Mouse (Mus musculus) kidney, embryonic 15.5 days (tissue): Measurements from ENCODE around the gene Lmo4. TPM values are rescaled to one million over a fixed set of nuclear protein-coding genes. Genes with fewer than 3 reads are reported as not detected.

Experiments
- ATAC-seq: fragments of 200-750 bp; cut with Nextera tagmentation; replicated peaks from 2 replicates; pipeline ENCODE4 v1.8.0; 2017; ENCODE audit warnings: moderate TSS enrichment; ENCODE audit not compliant: low FRiP score
- H3K27ac ChIP-seq: fragments of 300-500 bp; sonication (generic); 2 replicates; pipeline ENCODE4 v1.5.1; 2015; ENCODE audit warnings: mild to moderate bottlenecking, inconsistent platforms
- H3K27me3 ChIP-seq: fragments of 300-500 bp; sonication (generic); 2 replicates; pipeline ENCODE4 v1.6.1; 2015; ENCODE audit warnings: inconsistent platforms
- H3K36me3 ChIP-seq: fragments of 300-500 bp; sonication (generic); 2 replicates; pipeline ENCODE4 v1.6.1; 2015; ENCODE audit warnings: inconsistent platforms
- H3K4me1 ChIP-seq: fragments of 300-500 bp; sonication (generic); 2 replicates; pipeline ENCODE4 v1.6.1; 2015; ENCODE audit warnings: inconsistent platforms
- H3K4me2 ChIP-seq: fragments of 300-500 bp; sonication (generic); 2 replicates; pipeline ENCODE4 v1.6.1; 2015; ENCODE audit warnings: moderate library complexity, mild to moderate bottlenecking, inconsistent platforms
- H3K4me3 ChIP-seq: fragments of 300-500 bp; sonication (generic); replicated peaks from 2 replicates; pipeline ENCODE4 v1.5.1; 2015; ENCODE audit warnings: mild to moderate bottlenecking, inconsistent platforms
- H3K9ac ChIP-seq: fragments of 300-500 bp; sonication (generic); 2 replicates; pipeline ENCODE4 v1.6.1; 2015; ENCODE audit warnings: mild to moderate bottlenecking, inconsistent platforms
- H3K9me3 ChIP-seq: fragments of 300-500 bp; sonication (generic); replicated peaks from 2 replicates; pipeline ENCODE4 v1.6.1; 2016; ENCODE audit warnings: inconsistent platforms
- WGBS: fragments of 180-500 bp; shearing (Covaris S2); methylation state at CpG from one replicate; pipeline ENCODE4 v1.1.7; 2015; ENCODE audit warnings: mixed read lengths; 5-methylcytosine and 5-hydroxymethylcytosine counted together
- polyA plus RNA-seq: library from polyadenylated mRNA; unstranded; fragments of >200 nt; fragmentation: Nextera tagmentation; extraction: Ambion mirVana; gene quantifications from 2 replicates; pipeline ENCODE4 v1.2.1, GENCODE M21; 2015

The Lmo4 gene
- polyA plus RNA-seq, 1 experiment from 2014 or later = 58.6 TPM

DNA sequence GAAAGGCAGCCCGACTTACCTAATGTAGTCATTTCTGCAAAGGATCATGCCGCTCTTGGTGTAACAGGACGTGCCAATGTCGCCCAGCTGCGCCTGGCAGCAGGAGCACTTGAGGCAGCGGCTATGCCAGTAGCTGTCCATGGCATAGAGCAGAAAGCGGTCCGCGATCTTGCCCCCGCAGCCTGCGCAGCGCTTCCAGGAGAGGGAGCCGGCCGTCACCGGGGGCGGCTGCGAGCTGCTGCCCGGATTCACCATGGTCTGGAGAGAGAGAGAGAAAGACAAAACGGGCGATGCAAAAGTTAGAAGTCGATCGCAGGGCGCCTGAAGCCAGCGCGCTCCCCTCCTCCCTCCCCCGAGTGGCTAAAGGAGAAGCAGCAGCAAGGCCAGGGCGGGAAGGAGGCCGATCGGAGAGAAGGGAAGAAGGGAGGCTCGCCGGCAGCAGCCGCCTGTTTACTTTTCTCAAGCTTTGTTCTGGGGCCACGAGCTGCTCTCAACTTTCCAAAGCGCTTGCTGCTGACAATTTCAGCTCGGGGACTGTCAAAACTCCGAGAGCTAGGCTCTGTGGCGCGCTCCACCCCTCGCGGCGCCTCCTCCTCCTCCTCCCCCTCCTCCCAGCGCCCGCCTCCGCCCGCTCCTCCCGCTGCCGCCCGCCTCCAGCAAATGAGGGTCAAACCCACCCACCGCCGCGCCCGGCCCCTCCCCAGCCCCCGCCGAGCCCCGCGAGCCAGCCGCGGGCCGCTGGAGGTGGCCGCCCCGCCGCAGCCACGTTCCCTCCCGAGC is 3.0 kb downstream of the Lmo4 start:
- H3K4me1 ChIP-seq = peaks cover 54% of the 10 kb centered on the region
- peak overlapping the region; percentile 82 for H3K4me2 ChIP-seq
- under 1% methylated on average over 60 of the region's 64 CpGs for WGBS
- peak overlapping the region; percentile 83 for H3K9ac ChIP-seq
- ATAC-seq = peak; percentile 54
- peaks cover 18% of the 10 kb centered on the region for H3K36me3 ChIP-seq
- peak overlapping the region; percentile 99 for H3K27ac ChIP-seq
- no peaks in the 10 kb centered on the region for H3K9me3 ChIP-seq
- no peaks in the 10 kb centered on the region for H3K27me3 ChIP-seq
- H3K4me3 ChIP-seq = peak overlapping the region; percentile 81

DNA sequence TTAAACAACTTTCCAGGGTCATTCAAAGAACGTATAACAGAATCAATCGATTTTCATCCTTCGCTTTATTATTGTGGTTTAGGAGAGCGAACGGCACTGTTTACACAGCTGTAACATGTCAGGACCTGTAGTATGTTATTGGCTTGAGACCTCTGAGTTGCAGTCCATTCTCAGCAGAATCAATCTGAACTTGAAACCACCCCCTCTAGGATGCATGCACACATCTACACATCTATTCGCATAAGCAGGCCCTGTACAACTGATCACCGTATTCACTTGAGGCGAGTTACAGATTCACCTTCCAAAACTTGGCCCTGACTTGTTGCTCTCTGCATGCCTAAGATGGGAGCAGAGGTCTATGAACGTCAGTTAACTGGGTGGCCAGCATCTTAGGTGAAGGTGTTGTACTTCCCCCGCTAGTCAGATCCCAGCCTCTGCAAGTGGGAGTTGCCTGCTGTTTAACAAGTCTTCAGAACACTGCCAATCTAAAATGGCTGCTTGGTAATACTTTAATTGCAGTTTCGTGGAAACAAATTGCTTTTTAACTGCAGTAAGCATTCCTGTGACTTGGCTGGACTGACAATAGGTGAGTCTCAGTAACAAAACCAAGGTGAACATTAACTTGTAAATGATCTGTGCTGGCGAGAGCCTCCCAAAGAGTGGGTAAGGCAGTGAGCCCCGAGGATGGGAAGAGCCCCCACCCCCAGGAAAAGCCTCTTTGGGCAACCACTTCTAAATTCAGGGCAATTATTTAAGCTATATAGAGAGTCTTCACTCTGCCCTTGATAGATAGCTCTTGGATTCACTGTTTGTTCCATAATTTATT is 19.5 kb downstream of the Lmo4 start:
- no peak overlapping the region for H3K4me3 ChIP-seq
- H3K27ac ChIP-seq = peak overlapping the region; percentile 59
- WGBS = 46% methylated on average over 13 of the region's 13 CpGs
- no peaks in the 10 kb centered on the region for H3K27me3 ChIP-seq
- no peak overlapping the region for H3K9ac ChIP-seq
- H3K4me1 ChIP-seq = peaks cover 10% of the 10 kb centered on the region
- peaks cover 34% of the 10 kb centered on the region for H3K36me3 ChIP-seq
- ATAC-seq = peak; percentile 85
- H3K9me3 ChIP-seq = no peaks in the 10 kb centered on the region
- H3K4me2 ChIP-seq = 0 out of 2 replicates have a peak overlapping the region, but pooled peaks have one; percentile 0

DNA sequence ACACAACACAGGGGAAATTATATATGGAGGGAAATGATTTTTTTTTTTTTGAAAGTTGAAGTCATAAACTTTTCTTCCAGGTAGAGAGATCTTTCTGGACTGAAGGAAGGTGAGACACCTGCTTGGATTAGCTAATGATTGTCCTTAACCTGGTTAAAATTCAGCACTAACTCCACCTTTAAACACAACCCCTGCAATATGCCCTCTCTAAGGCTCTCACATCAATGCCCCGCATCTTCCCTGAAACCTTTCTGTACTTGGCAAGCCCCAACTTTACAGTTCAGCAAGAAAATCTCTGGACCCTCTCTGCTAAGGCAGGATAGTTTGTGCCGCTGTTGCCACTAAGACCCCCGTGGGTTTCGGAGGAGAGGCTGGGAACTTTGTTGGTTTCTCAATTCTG is 20.1 kb downstream of the Lmo4 start:
- Histone ChIP-seq H3K4me1 (peaks cover 10% of the 10 kb centered on the region), H3K4me2 (0 out of 2 replicates have a peak overlapping the region, but pooled peaks have one; percentile 0), H3K9ac (no peak overlapping the region), H3K4me3 (no peak overlapping the region), H3K27ac (peak overlapping the region; percentile 59), H3K36me3 (peaks cover 28% of the 10 kb centered on the region), H3K27me3 (no peaks in the 10 kb centered on the region), H3K9me3 (no peaks in the 10 kb centered on the region)
- WGBS = 70% methylated on average over 4 of the region's 4 CpGs
- no peak; the same call in 1 of the 2 replicates for ATAC-seq

DNA sequence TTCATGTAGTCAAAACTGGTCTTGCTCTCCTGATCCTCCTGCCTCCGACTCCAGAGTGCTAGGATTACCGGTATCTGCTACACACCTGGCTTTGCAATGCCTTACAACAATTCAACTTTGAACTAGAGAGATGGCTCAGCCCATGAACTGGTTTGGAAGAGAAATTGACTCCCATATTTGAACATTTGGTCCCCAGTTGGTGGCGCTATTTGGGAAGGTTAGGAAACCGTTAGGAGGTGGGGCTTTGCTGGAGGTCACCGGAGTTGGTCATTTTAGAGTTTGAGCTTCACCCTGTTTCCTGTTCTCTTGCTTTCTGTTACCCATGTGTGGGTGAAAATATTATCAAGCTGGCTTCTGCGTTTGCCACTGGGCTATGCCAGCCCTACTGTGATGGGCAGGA is 22.8 kb downstream of the Lmo4 start:
- H3K27me3 ChIP-seq = no peaks in the 10 kb centered on the region
- no peak overlapping the region for H3K4me2 ChIP-seq
- no peak for ATAC-seq
- peaks cover 3% of the 10 kb centered on the region for H3K36me3 ChIP-seq
- H3K9me3 ChIP-seq = no peaks in the 10 kb centered on the region
- WGBS = 77% methylated on average over 6 of the region's 6 CpGs
- no peak overlapping the region for H3K4me3 ChIP-seq
- no peak overlapping the region for H3K9ac ChIP-seq
- H3K27ac ChIP-seq = no peak overlapping the region
- H3K4me1 ChIP-seq = peaks cover 10% of the 10 kb centered on the region

DNA sequence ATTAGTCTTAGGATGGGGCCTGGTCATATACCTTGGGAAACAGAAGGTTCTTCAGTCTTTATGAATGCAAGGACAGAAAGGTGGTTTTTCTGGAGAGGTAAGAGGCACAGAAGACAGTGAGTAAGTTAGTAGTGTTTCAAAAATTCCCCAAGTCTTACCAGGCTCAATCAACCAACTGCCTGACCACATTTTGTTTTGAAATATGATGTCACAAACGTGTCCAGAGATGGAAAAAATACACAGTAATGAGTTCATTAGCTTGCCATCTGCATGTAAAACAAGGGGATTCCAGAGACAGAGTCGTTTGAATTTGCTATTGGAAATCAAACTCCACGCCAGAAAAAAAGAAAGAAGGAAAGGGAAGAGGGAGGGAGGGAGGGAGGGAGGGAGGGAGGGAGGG is 26.1 kb downstream of the Lmo4 start:
- H3K4me3 ChIP-seq = no peak overlapping the region
- no peaks in the 10 kb centered on the region for H3K9me3 ChIP-seq
- H3K27me3 ChIP-seq = no peaks in the 10 kb centered on the region
- no peaks in the 10 kb centered on the region for H3K36me3 ChIP-seq
- 61% methylated on average over 3 of the region's 3 CpGs for WGBS
- no peaks in the 10 kb centered on the region for H3K4me1 ChIP-seq
- no peak for ATAC-seq
- H3K27ac ChIP-seq = no peak overlapping the region
- H3K4me2 ChIP-seq = no peak overlapping the region
- H3K9ac ChIP-seq = no peak overlapping the region

DNA sequence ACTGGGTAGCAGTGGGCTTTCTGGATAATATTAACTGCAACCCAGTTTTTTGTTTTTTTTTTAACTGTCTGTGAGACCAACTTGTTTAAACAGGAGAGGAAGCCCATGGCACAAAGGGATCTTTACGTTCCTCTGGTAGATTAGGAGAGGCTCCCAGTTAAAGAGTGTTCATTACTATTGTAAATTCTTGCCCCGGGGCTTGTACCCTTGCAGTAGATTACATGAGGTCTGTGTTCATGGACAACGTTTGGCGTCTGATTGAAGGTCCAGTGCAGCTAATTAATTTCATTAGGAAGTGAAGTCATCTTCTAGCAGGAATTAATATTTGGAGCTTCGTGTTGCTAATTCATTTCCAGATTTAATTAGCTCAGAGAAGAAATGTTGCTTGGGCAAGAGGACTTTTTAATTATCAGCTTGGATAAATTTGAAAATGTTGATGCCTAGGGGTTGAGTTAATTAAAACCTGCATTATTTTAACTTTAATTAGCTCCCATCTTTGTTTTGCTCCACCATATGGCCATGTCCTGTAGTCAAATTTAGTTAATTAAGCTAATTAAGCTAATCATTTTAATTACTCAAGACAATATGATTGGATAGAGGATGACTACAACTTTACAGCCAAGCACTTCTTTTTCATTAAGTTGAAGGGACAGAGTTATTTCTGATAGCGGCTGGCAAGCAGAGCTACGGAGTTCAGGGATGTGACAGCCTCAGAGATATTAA is 31.0 kb downstream of the Lmo4 start:
- ATAC-seq = no peak
- Histone ChIP-seq H3K4me1 (no peaks in the 10 kb centered on the region), H3K9me3 (no peaks in the 10 kb centered on the region), H3K27me3 (no peaks in the 10 kb centered on the region), H3K4me3 (no peak overlapping the region), H3K36me3 (no peaks in the 10 kb centered on the region), H3K4me2 (no peak overlapping the region), H3K27ac (no peak overlapping the region), H3K9ac (no peak overlapping the region)
- WGBS = 74% methylated on average over 7 of the region's 7 CpGs

DNA sequence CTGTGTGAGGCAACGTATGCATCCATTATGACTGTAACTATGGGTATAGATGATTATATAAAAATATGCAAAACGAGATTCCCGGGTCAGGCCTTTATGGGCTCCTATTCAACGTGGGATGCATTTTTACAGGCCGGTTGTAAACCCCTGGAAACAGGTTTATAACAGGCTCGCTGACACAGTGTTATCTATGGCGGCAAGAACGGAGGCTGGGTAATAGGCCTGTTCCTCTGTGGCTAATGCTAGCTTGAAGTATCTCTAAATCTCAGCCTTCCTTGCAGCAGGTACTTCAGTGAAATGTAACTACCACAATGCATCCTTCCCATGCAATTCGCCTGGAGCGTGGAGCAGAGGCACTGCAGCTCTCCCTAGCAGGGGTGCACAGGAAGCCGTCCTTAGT is 31.9 kb downstream of the Lmo4 start:
- Histone ChIP-seq H3K9me3 (no peaks in the 10 kb centered on the region), H3K9ac (no peak overlapping the region), H3K27me3 (no peaks in the 10 kb centered on the region), H3K36me3 (no peaks in the 10 kb centered on the region), H3K4me1 (no peaks in the 10 kb centered on the region), H3K27ac (no peak overlapping the region), H3K4me3 (no peak overlapping the region), H3K4me2 (no peak overlapping the region)
- WGBS = 74% methylated on average over 11 of the region's 11 CpGs
- ATAC-seq = no peak

DNA sequence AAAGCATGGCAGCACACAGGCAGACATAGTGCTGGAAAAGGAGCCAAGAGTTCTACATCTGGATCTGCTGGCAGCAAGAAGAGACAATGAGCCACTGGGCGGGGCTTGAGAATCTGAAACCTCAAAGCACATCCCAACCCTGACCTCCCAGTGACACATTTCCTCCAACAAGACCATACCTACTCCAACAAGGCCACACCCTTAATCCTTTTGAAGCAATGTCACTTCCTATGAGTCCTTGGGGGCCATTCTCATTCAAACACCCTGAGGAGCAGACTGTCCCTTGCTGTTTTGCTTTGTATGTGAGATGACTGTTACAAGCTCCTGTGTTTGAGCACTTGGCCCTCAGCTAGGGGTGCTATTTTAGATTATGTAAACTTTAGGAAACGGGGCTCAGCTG is 33.3 kb downstream of the Lmo4 start:
- Histone ChIP-seq H3K4me3 (no peak overlapping the region), H3K27me3 (no peaks in the 10 kb centered on the region), H3K4me1 (no peaks in the 10 kb centered on the region), H3K36me3 (no peaks in the 10 kb centered on the region), H3K9me3 (no peaks in the 10 kb centered on the region), H3K9ac (no peak overlapping the region), H3K27ac (no peak overlapping the region), H3K4me2 (no peak overlapping the region)
- 78% methylated on average over 2 of the region's 2 CpGs for WGBS
- ATAC-seq = no peak

DNA sequence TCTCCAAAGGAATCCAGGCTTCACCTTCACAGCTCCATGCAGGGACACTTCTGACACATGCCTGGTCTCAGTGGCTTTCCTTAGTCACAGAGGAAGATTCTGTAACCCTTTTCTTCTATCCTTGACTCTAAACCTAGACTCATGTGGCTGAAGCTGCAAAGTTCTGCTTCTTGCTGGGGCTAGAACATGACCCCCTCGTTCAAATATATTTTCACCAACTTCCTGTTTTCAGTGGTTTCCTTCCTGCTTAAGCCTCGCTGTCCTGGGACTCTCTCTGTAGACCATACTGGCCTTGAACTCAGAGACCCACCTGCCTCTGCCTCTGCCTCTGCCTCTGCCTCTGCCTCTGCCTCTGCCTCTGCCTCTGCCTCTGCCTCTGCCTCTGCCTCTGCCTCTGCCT is 34.5 kb downstream of the Lmo4 start:
- no peak for ATAC-seq
- H3K36me3 ChIP-seq = no peaks in the 10 kb centered on the region
- WGBS = 79% methylated on average over 2 of the region's 2 CpGs
- no peaks in the 10 kb centered on the region for H3K9me3 ChIP-seq
- no peak overlapping the region for H3K4me3 ChIP-seq
- no peak overlapping the region for H3K9ac ChIP-seq
- H3K27me3 ChIP-seq = no peaks in the 10 kb centered on the region
- no peak overlapping the region for H3K4me2 ChIP-seq
- H3K4me1 ChIP-seq = no peaks in the 10 kb centered on the region
- H3K27ac ChIP-seq = no peak overlapping the region

DNA sequence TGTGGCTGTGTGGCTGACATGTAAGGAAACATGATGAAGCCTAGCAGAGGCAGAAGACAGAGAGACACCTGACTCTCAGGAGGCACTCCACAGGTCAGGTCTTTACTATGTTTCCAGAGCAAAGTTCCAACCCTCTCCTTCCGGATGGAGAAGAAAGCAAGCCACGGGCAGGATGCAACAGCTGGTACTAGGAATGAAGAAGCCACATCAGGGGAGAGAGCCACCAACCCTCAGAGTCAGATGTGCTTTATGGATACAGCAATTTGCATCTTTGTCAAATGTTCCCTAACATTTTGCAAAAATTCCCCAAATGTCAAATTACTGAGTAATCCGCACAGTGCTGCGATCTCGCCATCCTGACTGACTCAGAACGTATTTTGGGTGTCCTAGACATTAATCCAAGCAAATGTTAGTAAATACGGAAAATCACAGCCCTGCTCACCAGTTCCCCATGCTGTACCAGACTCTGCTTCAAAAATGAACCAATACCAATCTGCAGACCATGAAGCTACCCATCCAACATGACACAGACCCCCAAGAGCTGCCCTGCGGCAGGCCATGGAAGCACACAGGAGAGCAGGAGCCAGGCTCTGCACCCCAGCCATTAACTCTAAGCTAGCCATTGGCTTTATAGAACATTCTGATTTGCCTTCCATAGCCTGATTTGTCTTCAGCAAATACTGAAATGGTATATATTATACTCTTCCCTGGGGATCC is 38.4 kb downstream of the Lmo4 start:
- no peak overlapping the region for H3K4me2 ChIP-seq
- no peak for ATAC-seq
- 85% methylated on average over 8 of the region's 8 CpGs for WGBS

DNA sequence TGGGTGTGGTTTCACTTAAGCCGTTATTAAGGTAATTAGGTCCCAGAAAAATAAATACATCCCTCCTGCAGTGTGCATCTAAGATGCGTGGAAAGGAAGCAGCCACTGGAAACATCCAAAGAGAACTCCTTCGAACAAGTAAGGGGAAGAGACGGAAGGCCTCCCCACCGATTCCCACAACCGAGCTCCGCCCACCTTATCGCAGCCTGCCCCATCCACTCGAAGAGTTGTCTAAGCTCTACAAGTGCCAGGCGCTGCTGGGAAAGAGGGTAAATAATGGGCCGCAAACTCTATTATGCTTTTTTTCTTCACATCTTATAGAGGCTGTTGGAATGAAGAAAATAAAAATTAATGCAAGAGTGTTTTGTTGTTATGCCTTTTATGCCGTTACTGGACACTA is 39.6 kb downstream of the Lmo4 start:
- Histone ChIP-seq H3K9ac (no peak overlapping the region), H3K4me1 (peaks cover 8% of the 10 kb centered on the region), H3K4me3 (no peak overlapping the region), H3K27ac (no peak overlapping the region), H3K36me3 (no peaks in the 10 kb centered on the region), H3K27me3 (no peaks in the 10 kb centered on the region), H3K9me3 (no peaks in the 10 kb centered on the region), H3K4me2 (no peak overlapping the region)
- no peak for ATAC-seq
- WGBS = 86% methylated on average over 12 of the region's 12 CpGs

More for the DNA sequence above, 38.4 kb downstream of the Lmo4 start:
- Histone ChIP-seq H3K9me3 (no peaks in the 10 kb centered on the region), H3K36me3 (no peaks in the 10 kb centered on the region), H3K4me1 (peaks cover 8% of the 10 kb centered on the region), H3K27me3 (no peaks in the 10 kb centered on the region), H3K27ac (no peak overlapping the region), H3K9ac (no peak overlapping the region), H3K4me3 (no peak overlapping the region)
